ENCODE assay signal across 8 mouse cellular contexts in the genomic region with DNA sequence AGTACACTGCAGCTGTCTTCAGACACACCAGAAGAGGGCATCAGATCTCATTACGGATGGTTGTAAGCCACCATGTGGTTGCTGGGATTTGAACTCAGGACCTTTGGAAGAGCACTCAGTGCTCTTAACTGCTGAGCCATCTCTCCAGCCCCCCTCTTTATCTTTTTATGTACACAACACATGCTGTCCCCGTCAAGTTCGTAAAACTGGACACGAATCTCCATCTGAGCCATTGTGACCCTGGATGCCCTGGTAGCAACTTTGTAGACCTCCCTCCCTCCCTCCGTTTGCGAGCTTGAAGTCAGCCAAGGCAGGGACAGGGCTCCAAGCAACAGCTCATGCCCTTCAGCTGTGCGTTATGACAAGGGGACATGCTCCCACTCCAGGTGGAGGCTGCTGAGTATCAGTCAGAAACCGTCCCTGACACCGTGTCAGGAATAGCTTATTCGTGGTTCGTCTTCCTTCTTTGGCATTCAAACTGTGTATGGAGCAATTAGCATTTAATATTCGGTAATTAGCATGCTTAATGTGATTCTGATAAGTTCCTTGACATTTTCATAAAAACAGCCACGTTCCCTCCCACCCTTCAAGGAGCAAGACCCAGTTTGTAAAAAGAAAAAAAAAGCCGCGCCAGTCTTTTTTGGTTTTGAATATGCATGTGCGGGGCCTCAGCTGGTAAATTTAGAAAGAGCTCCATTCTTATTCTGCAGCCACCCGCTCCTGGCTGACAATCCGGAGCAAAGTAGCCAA. TPM values are rescaled to one million over a fixed set of nuclear protein-coding genes. Genes with fewer than 3 reads are reported as not detected.
DNase-seq lines count a peak whose midpoint lies in the region; ATAC-seq and TF ChIP-seq lines count a peak whose summit lies in the region.

No protein-coding gene starts in this region.

- peak overlapping the region; percentile 64 for H3K4me3 ChIP-seq in testis, adult 2 months (ENCODE audit: control insufficient read depth, low read depth, low read length)
- peak overlapping the region; percentile 95 for H3K4me3 ChIP-seq in heart, embryonic 15.5 days
- peak overlapping the region; percentile 87 for H3K4me3 ChIP-seq in liver, embryonic 15.5 days (replicated peaks)

- 0 out of 2 replicates have a peak overlapping the region, but pooled peaks have one; percentile 22 for H3K27ac ChIP-seq in testis, adult 2 months (ENCODE audit: control insufficient read depth, insufficient read depth, low read depth, low read length)
- peak overlapping the region; percentile 80 for H3K27ac ChIP-seq in heart, embryonic 15.5 days
- H3K27ac ChIP-seq in liver, embryonic 15.5 days (replicated peaks): peak overlapping the region; percentile 62

- whole genome bisulfite sequencing in heart, embryonic 15.5 days: 5% methylated on average over 18 of the region's 18 CpGs
- WGBS in liver, embryonic 15.5 days (ENCODE audit: insufficient replicate concordance): 3% methylated on average over 18 of the region's 18 CpGs

- H3K4me1 ChIP-seq in testis, adult 2 months (ENCODE audit: control insufficient read depth, insufficient read depth, low read length): peaks cover 11% of the 10 kb centered on the region
- H3K4me1 ChIP-seq in heart, embryonic 15.5 days (replicated peaks): peaks cover 23% of the 10 kb centered on the region
- H3K4me1 ChIP-seq in liver, embryonic 15.5 days (replicated peaks): peaks cover 41% of the 10 kb centered on the region

- DNase-seq in cerebellum, adult 18-20 months: peak; percentile 26 to 30
- DNase-seq in cerebellum, adult 8-10 months: no peak
- no peak for DNase-seq in testis, postnatal 14 days (ENCODE audit: low spot score)
- DNase-seq in splenic B cell, adult 2 months (ENCODE audit: low read depth, low spot score): peak; percentile 21
- DNase-seq in urinary bladder, postnatal 36 days (ENCODE audit: low spot score in 2 of 2): no peak

- TF ChIP-seq CTCF in testis, adult 2 months (IDR thresholded peaks at IDR 0.05; ENCODE audit: control insufficient read depth, insufficient read depth, insufficient replicate concordance, low read depth, low read length): no peak

- H3K36me3 ChIP-seq in testis, adult 2 months (ENCODE audit: control insufficient read depth, insufficient read depth, low read length): no peaks in the 10 kb centered on the region
- peaks cover 20% of the 10 kb centered on the region for H3K36me3 ChIP-seq in heart, embryonic 15.5 days
- peaks cover 24% of the 10 kb centered on the region for H3K36me3 ChIP-seq in liver, embryonic 15.5 days (replicated peaks)
- no peaks in the 10 kb centered on the region; the same call in 1 of the 2 replicates for H3K36me3 ChIP-seq in splenic B cell, adult 2 months (ENCODE audit: control insufficient read depth, insufficient read depth, low read length, poor library complexity, severe bottlenecking)

- peak overlapping the region; percentile 91 for H3K4me2 ChIP-seq in heart, embryonic 15.5 days
- H3K4me2 ChIP-seq in liver, embryonic 15.5 days: peak overlapping the region; percentile 97

- H3K9me3 ChIP-seq in heart, embryonic 15.5 days (replicated peaks): no peaks in the 10 kb centered on the region
- no peaks in the 10 kb centered on the region for H3K9me3 ChIP-seq in liver, embryonic 15.5 days (replicated peaks)

- no peak for ATAC-seq in heart, embryonic 15.5 days (replicated peaks; ENCODE audit: insufficient number of reproducible peaks, insufficient read depth, low FRiP score, low read depth)
- no peak for ATAC-seq in liver, embryonic 15.5 days (ENCODE audit: insufficient read depth)

- H3K9ac ChIP-seq in heart, embryonic 15.5 days: peak overlapping the region; percentile 65
- H3K9ac ChIP-seq in liver, embryonic 15.5 days: peak overlapping the region; percentile 46

- TF ChIP-seq POLR2A in testis, adult 2 months (IDR thresholded peaks at IDR 0.05; ENCODE audit: control insufficient read depth, low read depth, low read length): no peak

- no peaks in the 10 kb centered on the region for H3K27me3 ChIP-seq in testis, adult 2 months (ENCODE audit: control insufficient read depth, insufficient read depth, low read length)
- no peaks in the 10 kb centered on the region for H3K27me3 ChIP-seq in heart, embryonic 15.5 days
- H3K27me3 ChIP-seq in liver, embryonic 15.5 days: no peaks in the 10 kb centered on the region
- no peaks in the 10 kb centered on the region for H3K27me3 ChIP-seq in splenic B cell, adult 2 months (ENCODE audit: control insufficient read depth, insufficient read depth, low read length, poor library complexity, severe bottlenecking)

RNA-seq across cellular contexts. Expression of a gene that starts 0.7 kb away (rescaled TPM):
- 11.1 and 12.0 TPM in 2 replicates for polyA plus RNA-seq in testis, adult 2 months (2012; rRNA removed)
- 76.8 and 113 TPM in 2 replicates for polyA plus RNA-seq in heart, embryonic 15.5 days (2015; fragmentation: Nextera tagmentation; extraction: Ambion mirVana)
- 128 and 137 TPM in 2 replicates for polyA plus RNA-seq in liver, embryonic 15.5 days (2015; fragmentation: Nextera tagmentation; extraction: Ambion mirVana)

RNA-seq across cellular contexts. Expression of a gene that starts 11.8 kb away (rescaled TPM):
- 0.25 TPM in 1 of 2 replicates, not detected in the other for polyA plus RNA-seq in testis, adult 2 months (2012; rRNA removed)
- 0.39 TPM in 1 of 2 replicates, not detected in the other for polyA plus RNA-seq in heart, embryonic 15.5 days (2015; fragmentation: Nextera tagmentation; extraction: Ambion mirVana)
- polyA plus RNA-seq in liver, embryonic 15.5 days (2015; fragmentation: Nextera tagmentation; extraction: Ambion mirVana): 44.5 and 56.0 TPM in 2 replicates

RNA-seq across cellular contexts. Expression of a gene that starts 32.4 kb away (rescaled TPM):
- 37.1 and 40.1 TPM in 2 replicates for polyA plus RNA-seq in testis, adult 2 months (2012; rRNA removed)
- 56.4 and 71.5 TPM in 2 replicates for polyA plus RNA-seq in heart, embryonic 15.5 days (2015; fragmentation: Nextera tagmentation; extraction: Ambion mirVana)
- 31.9 and 34.1 TPM in 2 replicates for polyA plus RNA-seq in liver, embryonic 15.5 days (2015; fragmentation: Nextera tagmentation; extraction: Ambion mirVana)

RNA-seq across cellular contexts. Expression of a gene that starts 36.2 kb away (rescaled TPM):
- 107 and 149 TPM in 2 replicates for polyA plus RNA-seq in testis, adult 2 months (2012; rRNA removed)
- polyA plus RNA-seq in heart, embryonic 15.5 days (2015; fragmentation: Nextera tagmentation; extraction: Ambion mirVana): 153 and 176 TPM in 2 replicates
- 126 and 128 TPM in 2 replicates for polyA plus RNA-seq in liver, embryonic 15.5 days (2015; fragmentation: Nextera tagmentation; extraction: Ambion mirVana)

RNA-seq across cellular contexts. Expression of a gene that starts 52.5 kb away (rescaled TPM):
- polyA plus RNA-seq in testis, adult 2 months (2012; rRNA removed): 0.10 and 0.17 TPM in 2 replicates
- polyA plus RNA-seq in heart, embryonic 15.5 days (2015; fragmentation: Nextera tagmentation; extraction: Ambion mirVana): 0.16 and 0.38 TPM in 2 replicates
- polyA plus RNA-seq in liver, embryonic 15.5 days (2015; fragmentation: Nextera tagmentation; extraction: Ambion mirVana): not detected in 2 replicates

Comparison
In these comparisons a context has a peak if more than half of its experiments do, and no peak if none do; other contexts are left out.
1. DNase-seq: peak in cerebellum, adult 18-20 months (2 of 2) and splenic B cell, adult 2 months (single experiment); none in cerebellum, adult 8-10 months (single experiment), testis, postnatal 14 days (single experiment) and urinary bladder, postnatal 36 days (0 of 2).
2. H3K27ac ChIP-seq: peak in every context shown above with its lines; median percentile 80 in heart, embryonic 15.5 days; 62 in liver, embryonic 15.5 days; 22 in testis, adult 2 months.
3. RNA of a gene that starts 11.8 kb away (polyA plus RNA-seq): 44.5 to 56.0 TPM in liver, embryonic 15.5 days; 0.25 TPM in testis, adult 2 months and 0.39 TPM in heart, embryonic 15.5 days; every median in the first group is over 10 times any median in the second.
4. Peak in every context shown above with its lines, with median percentiles within 50 percentile points of each other: H3K4me3 ChIP-seq.